Mouse (Mus musculus) neural tube, embryonic 13.5 days (tissue): ENCODE measurements around the gene Csf2rb2. TPM values are rescaled to one million over a fixed set of nuclear protein-coding genes. Genes with fewer than 3 reads are reported as not detected.

Experiments
- ATAC-seq: fragments of 200-750 bp; cut with Nextera tagmentation; 2 replicates; pipeline ENCODE4 v1.8.0; 2017; ENCODE audit warnings: low read depth, mild to moderate bottlenecking, moderate TSS enrichment, moderate library complexity
- H3K27ac ChIP-seq: fragments of 300-500 bp; sonication (generic); replicated peaks from 2 replicates; pipeline ENCODE4 v1.5.1; 2015; ENCODE audit warnings: moderate library complexity, mild to moderate bottlenecking, inconsistent platforms
- H3K27me3 ChIP-seq: fragments of 300-500 bp; sonication (generic); 2 replicates; pipeline ENCODE4 v1.6.1; 2015; ENCODE audit warnings: mild to moderate bottlenecking, inconsistent platforms
- H3K36me3 ChIP-seq: fragments of 300-500 bp; sonication (generic); 2 replicates; pipeline ENCODE4 v1.6.1; 2015; ENCODE audit warnings: mild to moderate bottlenecking, inconsistent platforms
- H3K4me1 ChIP-seq: fragments of 300-500 bp; sonication (generic); replicated peaks from 2 replicates; pipeline ENCODE4 v1.6.1; 2015; ENCODE audit warnings: inconsistent platforms
- H3K4me2 ChIP-seq: fragments of 300-500 bp; sonication (generic); 2 replicates; pipeline ENCODE4 v1.6.1; 2015; ENCODE audit warnings: inconsistent platforms, mild to moderate bottlenecking, moderate library complexity
- H3K4me3 ChIP-seq: fragments of 300-500 bp; sonication (generic); 2 replicates; pipeline ENCODE4 v1.5.1; 2015; ENCODE audit warnings: mild to moderate bottlenecking, inconsistent platforms
- H3K9ac ChIP-seq: fragments of 300-500 bp; sonication (generic); 2 replicates; pipeline ENCODE4 v1.6.1; 2015; ENCODE audit warnings: moderate library complexity, mild to moderate bottlenecking, inconsistent platforms
- H3K9me3 ChIP-seq: fragments of 300-500 bp; sonication (generic); 2 replicates; pipeline ENCODE4 v1.6.1; 2016; ENCODE audit warnings: inconsistent platforms
- WGBS: fragments of 180-500 bp; shearing (Covaris S2); methylation state at CpG from one replicate; pipeline ENCODE4 v1.1.7; 2015; 5-methylcytosine and 5-hydroxymethylcytosine counted together
- microRNA-seq: library from miRNA; unstranded; fragments of <30 nt; microRNA quantifications from one replicate; pipeline ENCODE4, GENCODE M21; 2016
- polyA plus RNA-seq: library from polyadenylated mRNA; unstranded; fragments of >200 nt; fragmentation: Nextera tagmentation; extraction: Ambion mirVana; gene quantifications from 2 replicates; pipeline ENCODE4 v1.2.1, GENCODE M21; 2015

Csf2rb2 gene
- polyA plus RNA-seq, 1 experiment from 2014 or later: 0.13 TPM

DNA sequence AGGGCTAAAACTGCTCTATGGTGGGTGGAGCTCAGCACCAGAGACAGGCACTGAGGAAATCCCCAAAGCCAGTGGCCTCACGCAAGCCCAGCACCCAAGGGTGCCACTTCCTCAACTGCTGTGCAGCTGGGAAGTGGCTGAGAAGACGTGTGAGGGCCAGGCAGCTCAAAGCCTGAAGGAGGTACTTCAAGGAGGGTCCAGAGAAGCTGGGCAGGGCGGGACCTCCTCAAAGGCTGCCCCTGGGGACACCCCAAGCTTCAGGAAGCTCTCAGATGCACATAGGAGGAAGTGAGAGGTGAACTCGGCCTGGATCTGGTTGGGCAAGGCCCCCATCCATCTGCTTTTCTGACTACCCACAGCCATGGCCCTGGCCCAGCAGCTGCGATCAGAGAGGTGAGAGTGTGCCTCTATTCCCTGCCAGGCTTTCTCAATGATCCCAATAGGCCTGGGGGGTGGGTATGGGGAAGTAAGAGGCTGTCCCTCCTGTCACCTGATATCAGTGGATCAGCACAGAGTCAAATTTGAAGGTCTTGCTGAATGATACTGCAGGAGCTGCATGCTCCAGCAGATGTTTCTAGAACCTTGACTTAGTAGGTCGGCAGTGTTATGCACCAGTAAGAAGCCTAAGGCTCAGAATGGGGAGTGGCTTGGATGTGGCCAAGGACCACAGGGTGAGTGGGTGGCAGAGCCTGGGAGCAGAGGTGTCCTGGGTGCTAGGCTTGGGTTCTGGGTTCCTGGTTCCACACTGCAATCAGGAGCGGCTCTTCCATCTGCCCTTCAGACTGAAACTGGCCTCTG lies 60.6 kb downstream of the Csf2rb2 start, which contains the start of gene Ncf4:
Ncf4 (plus strand) TSS at position 107 of the 798 bp plus-strand sequence.
- no peaks in the 10 kb centered on the region for H3K9me3 ChIP-seq
- no peaks in the 10 kb centered on the region for H3K36me3 ChIP-seq
- no peak within 1 kb of the TSS for H3K4me3 ChIP-seq
- H3K4me2 ChIP-seq: no peak within 1 kb of the TSS
- WGBS: 67% methylated on average over 7 of the region's 7 CpGs
- H3K27ac ChIP-seq: no peak within 1 kb of the TSS
- H3K4me1 ChIP-seq: no peaks in the 10 kb centered on the region
- H3K27me3 ChIP-seq: no peaks in the 10 kb centered on the region
- no peak within 1 kb of the TSS for H3K9ac ChIP-seq
- no peak for ATAC-seq

DNA sequence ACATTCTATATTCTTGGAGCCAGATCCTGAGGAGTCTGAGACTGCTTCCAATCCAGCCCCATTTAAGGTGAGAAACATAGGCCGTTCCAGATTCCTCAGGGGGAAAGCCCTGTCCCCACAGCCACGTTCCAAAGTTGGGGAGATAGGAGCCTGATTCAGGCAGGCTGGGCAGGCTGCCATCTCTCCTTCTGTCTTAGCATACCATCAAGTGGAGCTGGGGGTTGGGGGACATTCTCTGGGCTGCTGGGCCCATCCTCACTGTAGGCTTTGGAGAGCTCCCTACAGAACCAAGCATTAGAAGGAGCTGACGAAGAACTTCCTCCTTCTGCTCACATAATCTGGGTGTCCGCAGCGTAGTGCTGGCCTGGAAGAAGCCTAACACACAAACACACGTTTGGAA lies 61.7 kb downstream of the Csf2rb2 start:
- 83% methylated on average over 6 of the region's 6 CpGs for WGBS
- Histone ChIP-seq H3K27me3 (no peaks in the 10 kb centered on the region; the same call in 1 of the 2 replicates), H3K36me3 (no peaks in the 10 kb centered on the region)

DNA sequence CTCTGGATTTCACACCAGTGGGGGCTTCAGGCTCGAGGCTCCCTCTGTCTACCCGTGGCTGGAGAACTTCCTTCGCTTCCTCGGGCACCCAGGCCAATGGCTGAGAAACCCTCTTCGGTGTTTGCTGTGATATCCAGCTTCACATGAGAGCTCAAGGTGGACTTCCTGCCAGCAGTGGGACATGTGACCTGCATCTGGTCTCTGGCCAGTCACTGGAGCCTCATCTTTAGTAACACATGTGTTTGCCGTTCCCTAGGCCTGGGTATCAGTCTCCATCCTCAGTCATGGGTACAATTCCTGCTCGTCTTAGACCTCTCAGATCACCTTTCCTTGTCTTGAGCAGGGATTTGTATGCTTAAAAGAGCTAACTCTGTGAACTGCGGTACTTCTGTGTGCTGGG lies 62.5 kb downstream of the Csf2rb2 start:
- 84% methylated on average over 8 of the region's 8 CpGs for WGBS
- ATAC-seq: no peak

More for the DNA sequence above, 61.7 kb downstream of the Csf2rb2 start:
- Histone ChIP-seq H3K4me3 (no peak overlapping the region), H3K9me3 (no peaks in the 10 kb centered on the region), H3K27ac (no peak overlapping the region), H3K9ac (no peak overlapping the region), H3K4me1 (no peaks in the 10 kb centered on the region), H3K4me2 (no peak overlapping the region)
- ATAC-seq: no peak

DNA sequence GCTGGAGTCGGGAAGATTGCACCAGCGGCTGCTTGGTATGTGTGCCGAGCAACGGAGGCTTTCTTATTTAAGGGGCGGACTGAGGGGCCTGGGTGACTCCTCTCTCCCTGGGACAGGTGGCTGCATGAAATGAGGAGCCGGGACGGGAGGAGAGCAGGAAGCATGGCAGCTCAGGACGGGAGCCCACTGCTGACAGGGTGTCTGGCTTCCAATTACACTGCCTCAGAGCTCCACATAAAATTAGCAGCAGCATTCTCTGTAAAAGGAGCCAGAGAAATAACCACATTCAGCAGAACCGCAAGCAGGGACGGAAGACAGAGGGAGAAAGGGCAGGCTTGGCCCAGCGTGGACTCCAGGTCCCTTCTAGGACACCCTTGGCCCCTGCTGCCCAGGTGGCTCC lies 64.2 kb downstream of the Csf2rb2 start:
- no peak overlapping the region for H3K4me2 ChIP-seq
- H3K4me1 ChIP-seq: no peaks in the 10 kb centered on the region
- ATAC-seq: no peak
- no peak overlapping the region for H3K9ac ChIP-seq
- no peak overlapping the region for H3K27ac ChIP-seq
- 52% methylated on average over 11 of the region's 11 CpGs for WGBS
- no peaks in the 10 kb centered on the region for H3K9me3 ChIP-seq
- no peaks in the 10 kb centered on the region; the same call in 1 of the 2 replicates for H3K27me3 ChIP-seq
- no peak overlapping the region for H3K4me3 ChIP-seq
- H3K36me3 ChIP-seq: no peaks in the 10 kb centered on the region

More for the DNA sequence above, 62.5 kb downstream of the Csf2rb2 start:
- Histone ChIP-seq H3K9ac (no peak overlapping the region), H3K36me3 (no peaks in the 10 kb centered on the region), H3K4me2 (no peak overlapping the region), H3K4me3 (no peak overlapping the region), H3K9me3 (no peaks in the 10 kb centered on the region), H3K27me3 (no peaks in the 10 kb centered on the region; the same call in 1 of the 2 replicates), H3K4me1 (no peaks in the 10 kb centered on the region), H3K27ac (no peak overlapping the region)

DNA sequence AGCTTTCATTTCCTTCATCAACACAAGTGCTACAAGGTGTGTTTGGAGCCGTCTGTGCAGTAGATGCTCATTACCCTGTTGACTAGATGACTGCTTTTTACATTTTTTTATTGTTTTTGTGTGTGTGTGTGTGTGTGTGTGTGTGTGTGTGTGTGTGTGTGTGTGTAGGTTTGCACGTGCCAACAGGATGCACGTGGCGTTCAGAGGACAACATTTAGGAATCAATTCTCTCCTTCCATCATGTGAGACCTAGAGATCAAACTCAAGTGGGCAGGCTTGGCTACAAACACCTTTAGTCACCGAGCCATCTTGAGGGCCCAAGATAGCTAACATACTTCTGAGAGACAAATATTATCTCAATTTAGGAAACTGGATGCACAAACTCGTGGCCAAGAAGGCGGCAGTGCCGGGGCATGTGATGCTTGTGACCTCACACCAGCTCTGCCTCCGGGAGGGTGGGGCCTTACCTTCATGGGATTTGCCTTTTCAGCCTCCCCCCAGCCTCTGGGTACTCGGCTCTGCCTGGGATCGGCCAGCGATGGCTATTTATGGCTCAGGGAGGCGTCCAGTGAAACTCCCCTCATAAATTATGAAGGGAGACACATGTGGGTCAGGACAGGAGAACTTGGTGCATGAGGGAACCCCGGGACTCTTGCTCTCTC lies 65.4 kb downstream of the Csf2rb2 start:
- H3K36me3 ChIP-seq: no peaks in the 10 kb centered on the region
- WGBS: 58% methylated on average over 14 of the region's 14 CpGs

DNA sequence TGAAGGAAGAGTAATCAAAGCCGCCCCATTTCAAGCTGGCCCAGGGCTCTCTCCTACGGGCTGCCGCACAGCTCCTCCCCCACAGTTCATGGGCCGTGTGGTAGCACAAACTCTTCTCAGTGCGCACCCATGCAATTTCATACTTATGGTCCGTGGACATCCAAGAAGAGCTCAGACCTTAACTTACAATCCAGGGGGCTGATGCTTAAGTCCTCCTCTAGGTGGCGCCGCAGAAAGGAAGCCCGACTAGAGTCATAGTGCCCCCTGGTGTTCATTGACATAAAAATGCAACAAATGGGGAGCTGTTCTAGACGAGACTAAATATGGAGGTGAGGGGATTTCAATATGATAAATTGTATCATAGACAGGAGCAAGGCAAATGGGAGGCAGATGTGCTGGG lies 66.1 kb downstream of the Csf2rb2 start:
- no peak for ATAC-seq
- H3K4me3 ChIP-seq: no peak overlapping the region
- H3K4me2 ChIP-seq: no peak overlapping the region
- H3K9me3 ChIP-seq: no peaks in the 10 kb centered on the region
- H3K9ac ChIP-seq: no peak overlapping the region
- H3K36me3 ChIP-seq: no peaks in the 10 kb centered on the region
- H3K27ac ChIP-seq: no peak overlapping the region
- no peaks in the 10 kb centered on the region for H3K4me1 ChIP-seq
- H3K27me3 ChIP-seq: no peaks in the 10 kb centered on the region; the same call in 1 of the 2 replicates
- 28% methylated on average over 10 of the region's 10 CpGs for WGBS

More for the DNA sequence above, 65.4 kb downstream of the Csf2rb2 start:
- H3K9ac ChIP-seq: no peak overlapping the region
- H3K4me2 ChIP-seq: no peak overlapping the region
- no peak overlapping the region for H3K4me3 ChIP-seq
- ATAC-seq: no peak
- H3K27me3 ChIP-seq: no peaks in the 10 kb centered on the region; the same call in 1 of the 2 replicates
- H3K9me3 ChIP-seq: no peaks in the 10 kb centered on the region
- no peaks in the 10 kb centered on the region for H3K4me1 ChIP-seq
- H3K27ac ChIP-seq: no peak overlapping the region

DNA sequence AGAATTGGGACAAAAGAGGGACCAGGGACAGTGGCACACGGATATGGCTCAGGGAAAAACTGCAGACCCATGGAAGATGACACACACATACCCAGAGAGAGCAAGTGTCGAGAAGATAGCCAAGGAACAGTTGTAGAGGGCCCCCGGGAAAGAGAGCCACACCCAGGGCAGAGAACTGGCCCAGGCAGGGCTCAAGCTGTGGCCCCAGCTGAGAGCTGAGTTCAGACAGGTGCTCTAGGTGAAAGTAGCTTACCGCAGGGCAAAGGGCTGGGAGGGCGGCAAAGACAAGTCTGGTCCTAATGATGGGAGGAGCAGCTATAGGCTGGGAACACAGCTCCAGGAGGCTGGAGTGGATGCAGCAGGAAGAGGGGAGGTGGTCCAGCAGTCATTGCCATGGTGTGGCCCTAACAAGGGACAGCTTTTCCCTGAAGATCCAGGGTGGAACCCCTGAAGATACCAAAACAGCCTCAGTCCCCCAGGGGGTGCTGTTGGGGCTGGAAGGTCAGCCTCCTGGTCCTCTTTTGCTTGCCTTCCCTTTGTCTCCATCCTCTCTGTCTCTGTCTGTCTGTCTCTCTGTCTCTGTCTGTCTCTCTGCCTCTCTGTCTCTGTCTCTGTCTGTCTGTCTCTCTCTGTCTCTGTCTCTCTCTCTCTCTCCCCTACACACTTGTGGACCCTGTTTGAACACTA lies 70.6 kb downstream of the Csf2rb2 start:
- no peak overlapping the region for H3K27ac ChIP-seq
- H3K9me3 ChIP-seq: no peaks in the 10 kb centered on the region
- H3K4me3 ChIP-seq: no peak overlapping the region
- H3K36me3 ChIP-seq: no peaks in the 10 kb centered on the region
- no peaks in the 10 kb centered on the region; the same call in 1 of the 2 replicates for H3K27me3 ChIP-seq
- WGBS: 80% methylated on average over 5 of the region's 5 CpGs
- no peak overlapping the region for H3K4me2 ChIP-seq
- peaks cover 12% of the 10 kb centered on the region for H3K4me1 ChIP-seq
- no peak for ATAC-seq
- no peak overlapping the region for H3K9ac ChIP-seq

Small RNA genes within 50 kb of the gene (microRNA-seq; reads per million reads assigned to microRNA genes)
- gene Mir7676-1: not detected
- not detected for gene Mir7676-2

Other genes with a start within 250 kb of the Csf2rb2 start
- gene Cacng2, start 185.7 kb downstream of the Csf2rb2 start, polyA plus RNA-seq: 9.4 and 10.6 TPM in 2 replicates
- gene Ift27, start 131.6 kb downstream of the Csf2rb2 start, polyA plus RNA-seq: 88.5 and 96.9 TPM in 2 replicates
- 2.5 and 4.1 TPM in 2 replicates for gene Pvalb, start 99.3 kb downstream of the Csf2rb2 start, polyA plus RNA-seq
- gene Ncf4, start 60.9 kb downstream of the Csf2rb2 start, polyA plus RNA-seq: 1.1 and 1.9 TPM in 2 replicates
- 0.48 and 1.1 TPM in 2 replicates for gene Csf2rb, start 20.0 kb upstream of the Csf2rb2 start, polyA plus RNA-seq
- not detected in 2 replicates for gene Tex33, start 90.2 kb upstream of the Csf2rb2 start, polyA plus RNA-seq
- gene Tst, start 100.2 kb upstream of the Csf2rb2 start, polyA plus RNA-seq: 7.9 and 11.4 TPM in 2 replicates
- gene Mpst, start 100.7 kb upstream of the Csf2rb2 start, polyA plus RNA-seq: 2.3 and 2.9 TPM in 2 replicates
- 120 and 122 TPM in 2 replicates for gene Kctd17, start 122.8 kb upstream of the Csf2rb2 start, polyA plus RNA-seq
- gene Tmprss6, start 162.9 kb upstream of the Csf2rb2 start, polyA plus RNA-seq: 0.15 and 0.28 TPM in 2 replicates
- 0.06 TPM in 1 of 2 replicates, not detected in the other for gene Il2rb, start 189.6 kb upstream of the Csf2rb2 start, polyA plus RNA-seq
- gene C1qtnf6, start 225.7 kb upstream of the Csf2rb2 start, polyA plus RNA-seq: 7.4 and 8.5 TPM in 2 replicates
- 0.25 and 0.29 TPM in 2 replicates for gene Sstr3, start 239.0 kb upstream of the Csf2rb2 start, polyA plus RNA-seq